Mouse (Mus musculus) kidney, postnatal 10 days (tissue): ENCODE measurements around the gene Pi4k2b.
"Not testable (repeated sequence)": the region's sequence is repeated elsewhere in the genome, so short reads cannot be mapped to it uniquely, and the experiment has no call there.

Experiments
- DNase-seq: peaks from one replicate; pipeline ENCODE4 v3.0.0; 2021; ENCODE audit warnings: mixed read lengths

Gene Pi4k2b

GRCm38 (mm10) chr5:52741391-52742111, at the start of gene Pi4k2b:
Gene Pi4k2b (plus strand): TSS chr5:52741574.
- peak; percentile 92 for DNase-seq

GRCm38 (mm10) chr5:52697291-52697690, 44.1 kb upstream of the Pi4k2b start:
- no peak for DNase-seq

- not testable (repeated sequence) for DNase-seq
Observed at GRCm38 (mm10) chr5:52697882-52698440, 43.4 kb upstream of the Pi4k2b start.

GRCm38 (mm10) chr5:52704562-52704961, 36.8 kb upstream of the Pi4k2b start:
- DNase-seq: no peak

GRCm38 (mm10) chr5:52712704-52713103, 28.7 kb upstream of the Pi4k2b start:
- no peak for DNase-seq

GRCm38 (mm10) chr5:52716742-52717448, 24.5 kb upstream of the Pi4k2b start:
- DNase-seq: no peak

- DNase-seq: peak; percentile 60
Observed at GRCm38 (mm10) chr5:52721003-52721402, 20.4 kb upstream of the Pi4k2b start.

GRCm38 (mm10) chr5:52727747-52728146, 13.6 kb upstream of the Pi4k2b start:
- DNase-seq: no peak

GRCm38 (mm10) chr5:52732811-52733210, 8.6 kb upstream of the Pi4k2b start:
- no peak for DNase-seq

- DNase-seq: no peak
Observed at GRCm38 (mm10) chr5:52736046-52736445, 5.3 kb upstream of the Pi4k2b start.

GRCm38 (mm10) chr5:52742112-52742813, 889 bp downstream of the Pi4k2b start:
- DNase-seq: peak; percentile 74

- no peak for DNase-seq
Observed at GRCm38 (mm10) chr5:52743231-52743630, 1.9 kb downstream of the Pi4k2b start.

- no peak for DNase-seq
Observed at GRCm38 (mm10) chr5:52746920-52747319, 5.5 kb downstream of the Pi4k2b start.

- DNase-seq: peak; percentile 68
Observed at GRCm38 (mm10) chr5:52748732-52749131, 7.4 kb downstream of the Pi4k2b start.

GRCm38 (mm10) chr5:52753146-52753545, 11.8 kb downstream of the Pi4k2b start:
- DNase-seq: no peak

- no peak for DNase-seq
Observed at GRCm38 (mm10) chr5:52754196-52754595, 12.8 kb downstream of the Pi4k2b start.

- no peak for DNase-seq
Observed at GRCm38 (mm10) chr5:52755337-52755736, 14.0 kb downstream of the Pi4k2b start.

GRCm38 (mm10) chr5:52755989-52756388, 14.6 kb downstream of the Pi4k2b start:
- DNase-seq: no peak

GRCm38 (mm10) chr5:52762586-52762985, 21.2 kb downstream of the Pi4k2b start:
- no peak for DNase-seq

- no peak for DNase-seq
Observed at GRCm38 (mm10) chr5:52774267-52774666, 32.9 kb downstream of the Pi4k2b start.

GRCm38 (mm10) chr5:52775237-52775636, 33.9 kb downstream of the Pi4k2b start, which contains the start of gene Zcchc4:
Gene Zcchc4 (plus strand): TSS chr5:52775409.
- DNase-seq: no peak

- DNase-seq: not testable (repeated sequence)
Observed at GRCm38 (mm10) chr5:52776466-52777354, 35.3 kb downstream of the Pi4k2b start.
